Mouse (Mus musculus) heart, embryonic 13.5 days (tissue): Measurements from ENCODE around the gene Olah. TPM values are rescaled to one million over a fixed set of nuclear protein-coding genes. Genes with fewer than 3 reads are reported as not detected.

Source experiments
- ATAC-seq: fragments of 200-750 bp; cut with Nextera tagmentation; 2 replicates; pipeline ENCODE4 v1.8.0; 2017; ENCODE audit warnings: moderate TSS enrichment; ENCODE audit not compliant: insufficient number of reproducible peaks, low FRiP score, low TSS enrichment; ENCODE audit errors: extremely low read depth
- H3K27ac ChIP-seq: fragments of 300-500 bp; sonication (generic); replicated peaks from 2 replicates; pipeline ENCODE4 v1.5.1; 2015; ENCODE audit warnings: moderate library complexity, mild to moderate bottlenecking, inconsistent platforms
- H3K27me3 ChIP-seq: fragments of 300-500 bp; sonication (generic); replicated peaks from 2 replicates; pipeline ENCODE4 v1.6.1; 2015; ENCODE audit warnings: mild to moderate bottlenecking, inconsistent platforms
- H3K36me3 ChIP-seq: fragments of 300-500 bp; sonication (generic); 2 replicates; pipeline ENCODE4 v1.6.1; 2015; ENCODE audit warnings: mild to moderate bottlenecking, inconsistent platforms
- H3K4me1 ChIP-seq: fragments of 300-500 bp; sonication (generic); 2 replicates; pipeline ENCODE4 v1.6.1; 2015; ENCODE audit warnings: inconsistent platforms
- H3K4me2 ChIP-seq: fragments of 300-500 bp; sonication (generic); 2 replicates; pipeline ENCODE4 v1.6.1; 2015; ENCODE audit warnings: inconsistent platforms, mild to moderate bottlenecking, moderate library complexity
- H3K4me3 ChIP-seq: fragments of 300-500 bp; sonication (generic); 2 replicates; pipeline ENCODE4 v1.5.1; 2015; ENCODE audit warnings: moderate library complexity, mild to moderate bottlenecking, inconsistent platforms
- H3K9ac ChIP-seq: fragments of 300-500 bp; sonication (generic); 2 replicates; pipeline ENCODE4 v1.6.1; 2015; ENCODE audit warnings: inconsistent platforms, mild to moderate bottlenecking, moderate library complexity
- H3K9me3 ChIP-seq: fragments of 300-500 bp; sonication (generic); 2 replicates; pipeline ENCODE4 v1.6.1; 2016; ENCODE audit warnings: inconsistent platforms
- WGBS: fragments of 180-500 bp; shearing (Covaris S2); methylation state at CpG from one replicate; pipeline ENCODE4 v1.1.7; 2015; ENCODE audit warnings: mixed read lengths; 5-methylcytosine and 5-hydroxymethylcytosine counted together
- polyA plus RNA-seq: library from polyadenylated mRNA; unstranded; fragments of >200 nt; fragmentation: Nextera tagmentation; extraction: Ambion mirVana; gene quantifications from 2 replicates; pipeline ENCODE4 v1.2.1, GENCODE M21; 2015

Gene Olah
- polyA plus RNA-seq, 1 experiment from 2014 or later: not detected

DNA sequence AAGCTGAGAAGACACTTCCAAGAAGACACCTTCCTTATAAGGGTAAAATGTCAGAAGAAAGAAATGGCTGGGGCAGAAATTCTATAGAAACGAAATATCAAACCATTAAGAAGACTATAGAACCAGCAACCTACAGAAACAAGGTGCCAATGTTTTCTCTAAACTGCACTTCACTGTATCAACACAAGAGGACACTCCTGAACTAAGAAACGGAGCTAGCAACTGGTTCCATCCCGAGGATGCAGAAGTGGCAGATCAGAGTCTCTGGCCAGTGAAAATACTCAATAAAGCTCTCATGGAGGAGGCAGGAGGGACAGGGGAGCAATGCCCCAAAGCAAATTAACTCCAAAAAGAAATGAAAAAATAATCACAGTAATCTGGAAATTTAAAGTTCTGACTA is 48.1 kb downstream of the Olah start:
- H3K9me3 ChIP-seq: no peaks in the 10 kb centered on the region

DNA sequence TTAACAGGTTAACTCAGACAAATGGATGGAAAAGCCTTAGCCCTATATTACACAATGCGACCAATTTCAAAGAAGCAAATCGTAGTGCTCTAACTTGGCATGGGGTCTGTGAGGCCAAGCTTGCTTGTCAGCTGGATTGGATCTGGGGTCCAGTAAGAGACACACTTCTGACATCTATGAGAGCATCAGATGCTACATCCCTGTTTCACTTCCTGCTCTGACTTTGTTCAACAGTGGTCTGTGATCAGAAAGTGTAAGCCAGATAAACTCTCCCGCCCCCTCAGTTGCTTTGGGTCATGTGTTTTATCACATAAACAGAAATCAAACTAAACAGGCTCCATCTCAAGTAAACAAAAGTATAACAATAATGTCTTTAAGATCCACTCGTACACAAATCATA is 48.6 kb downstream of the Olah start:
- Histone ChIP-seq H3K4me2 (no peak overlapping the region), H3K27ac (no peak overlapping the region), H3K4me1 (no peaks in the 10 kb centered on the region), H3K36me3 (no peaks in the 10 kb centered on the region), H3K4me3 (no peak overlapping the region), H3K27me3 (peaks cover 35% of the 10 kb centered on the region), H3K9ac (no peak overlapping the region), H3K9me3 (no peaks in the 10 kb centered on the region)
- ATAC-seq: no peak
- WGBS: 68% methylated on average over 4 of the region's 4 CpGs

More for the DNA sequence above, 48.1 kb downstream of the Olah start:
- Histone ChIP-seq H3K27me3 (peaks cover 30% of the 10 kb centered on the region), H3K9ac (no peak overlapping the region), H3K4me3 (no peak overlapping the region), H3K4me1 (no peaks in the 10 kb centered on the region), H3K4me2 (no peak overlapping the region), H3K27ac (no peak overlapping the region), H3K36me3 (no peaks in the 10 kb centered on the region)
- WGBS: 12% methylated on average over 3 of the region's 3 CpGs
- ATAC-seq: no peak

DNA sequence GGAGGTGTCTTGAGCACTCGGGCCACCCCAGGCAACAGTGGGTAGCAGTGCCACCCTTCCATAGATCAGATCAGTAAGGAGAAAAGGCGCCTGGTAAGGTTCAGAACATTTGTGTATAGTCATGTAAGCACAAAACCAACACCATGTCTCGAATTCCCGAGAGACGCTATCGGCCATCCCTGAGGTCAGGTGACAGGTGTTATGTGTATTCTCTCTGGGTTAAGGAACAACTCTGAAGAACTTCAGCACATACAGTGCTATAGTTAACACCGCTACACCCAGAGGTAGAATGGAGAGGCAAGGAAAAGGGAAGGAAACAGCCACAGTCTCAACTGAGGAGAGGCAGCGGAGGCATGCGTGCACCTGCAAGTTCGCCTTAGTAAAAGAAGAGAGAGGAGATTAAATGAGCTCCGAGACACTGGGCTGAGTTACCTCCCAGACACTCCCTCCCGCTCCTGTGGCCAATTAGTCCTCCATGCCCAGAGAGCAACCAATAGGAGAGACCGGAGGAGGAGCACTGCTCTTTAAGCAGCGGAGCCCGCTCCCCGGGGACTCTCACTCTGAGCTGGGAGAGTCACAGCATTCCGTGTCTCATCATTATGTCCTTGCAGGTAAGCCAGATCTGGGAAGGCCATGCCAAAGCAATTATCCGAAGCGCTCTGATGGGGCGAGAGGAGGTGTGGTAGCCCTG is 61.3 kb downstream of the Olah start, which contains the start of gene Acbd7:
Gene Acbd7, plus strand, starts transcription at position 558 of the 691 bp plus-strand sequence.
- no peak for ATAC-seq
- Histone ChIP-seq H3K27ac (no peak within 1 kb of the TSS), H3K4me2 (peak within 1 kb of the TSS; percentile 82), H3K36me3 (no peaks in the 10 kb centered on the region), H3K4me1 (peaks cover 24% of the 10 kb centered on the region), H3K9ac (peak within 1 kb of the TSS; percentile 69), H3K9me3 (no peaks in the 10 kb centered on the region), H3K27me3 (peaks cover 22% of the 10 kb centered on the region), H3K4me3 (peak within 1 kb of the TSS; percentile 51)
- WGBS: 5% methylated on average over 20 of the region's 20 CpGs

GRCm38 (mm10) chr2:3333761-3334160 is 63.2 kb downstream of the Olah start:
- peaks cover 26% of the 10 kb centered on the region for H3K4me1 ChIP-seq
- no peak overlapping the region for H3K27ac ChIP-seq
- peaks cover 22% of the 10 kb centered on the region for H3K27me3 ChIP-seq
- H3K9me3 ChIP-seq: no peaks in the 10 kb centered on the region
- no peak overlapping the region for H3K9ac ChIP-seq
- no peak overlapping the region for H3K4me2 ChIP-seq
- peaks cover 15% of the 10 kb centered on the region for H3K36me3 ChIP-seq
- no peak for ATAC-seq
- 90% methylated on average over 12 of the region's 12 CpGs for WGBS
- H3K4me3 ChIP-seq: no peak overlapping the region

- peaks cover 26% of the 10 kb centered on the region for H3K36me3 ChIP-seq
- ATAC-seq: peak; percentile 98
- H3K27me3 ChIP-seq: peaks cover 19% of the 10 kb centered on the region
- peak within 1 kb of the TSS; percentile 80 for H3K4me3 ChIP-seq
- no peaks in the 10 kb centered on the region for H3K9me3 ChIP-seq
- H3K4me1 ChIP-seq: peaks cover 26% of the 10 kb centered on the region
- WGBS: under 1% methylated on average over 45 of the region's 45 CpGs
- H3K9ac ChIP-seq: peak within 1 kb of the TSS; percentile 87
- peak within 1 kb of the TSS; percentile 87 for H3K4me2 ChIP-seq
- peak within 1 kb of the TSS; percentile 78 for H3K27ac ChIP-seq
These were observed 64.3 kb downstream of the Olah start, which contains the start of gene Rpp38 for GRCm38 (mm10) chr2:3332484-3333242. TSS of gene Rpp38 (minus strand) at chr2:3332643.

DNA sequence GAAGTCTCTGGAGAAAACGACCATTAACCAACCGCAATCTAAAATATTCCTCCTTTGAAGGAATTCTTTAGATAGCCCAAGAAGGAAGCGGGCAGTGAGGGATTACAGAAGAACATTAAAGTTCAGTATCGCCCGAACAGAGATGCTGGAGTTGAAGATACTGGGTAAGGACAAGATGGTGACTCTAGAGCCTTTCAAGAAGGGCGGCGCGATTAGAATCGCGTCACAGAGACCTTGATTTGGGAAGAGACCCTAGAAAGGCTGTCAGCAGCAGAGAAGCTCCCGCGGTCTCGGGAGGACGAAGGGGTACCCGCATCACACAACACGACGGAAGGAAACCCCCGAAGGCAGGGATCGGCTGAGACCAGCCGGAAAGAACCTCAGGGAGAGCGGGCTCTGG is 65.0 kb downstream of the Olah start:
- Histone ChIP-seq H3K9ac (peak overlapping the region; percentile 87), H3K36me3 (peaks cover 32% of the 10 kb centered on the region), H3K27ac (peak overlapping the region; percentile 78), H3K4me1 (peaks cover 26% of the 10 kb centered on the region), H3K4me2 (peak overlapping the region; percentile 87), H3K9me3 (no peaks in the 10 kb centered on the region), H3K27me3 (peaks cover 15% of the 10 kb centered on the region), H3K4me3 (peak overlapping the region; percentile 80)
- ATAC-seq: no peak
- WGBS: under 1% methylated on average over 21 of the region's 21 CpGs

DNA sequence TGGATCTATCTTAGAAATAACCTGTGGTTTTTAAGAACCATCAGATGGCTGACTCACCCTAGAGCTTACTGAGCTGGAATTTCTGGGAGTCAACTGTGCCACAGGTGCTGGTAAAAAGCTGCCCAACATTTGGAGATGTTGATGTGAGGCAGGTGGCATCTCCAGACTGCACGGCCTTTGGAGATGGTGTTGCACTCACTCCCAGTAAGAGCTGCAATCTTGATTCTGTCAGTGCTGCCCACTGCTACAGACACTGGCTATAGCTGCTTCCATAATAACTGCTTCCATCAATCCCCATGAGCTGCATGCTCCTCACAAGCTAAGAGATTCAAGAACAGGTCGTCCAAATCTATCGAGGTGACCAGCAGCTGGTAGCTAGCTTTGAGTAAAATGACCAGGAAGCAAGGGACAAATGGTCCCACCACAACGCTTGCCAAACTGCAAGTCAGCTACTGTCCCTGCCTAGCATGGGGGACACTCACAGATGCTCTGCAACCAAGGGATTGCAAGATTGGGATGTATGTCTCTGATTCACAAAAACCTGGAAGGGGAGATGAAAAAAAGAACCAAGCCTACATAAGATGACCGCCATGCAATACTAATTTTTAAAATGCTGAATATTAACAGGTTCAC is 65.8 kb downstream of the Olah start:
- Histone ChIP-seq H3K36me3 (peaks cover 40% of the 10 kb centered on the region), H3K4me3 (peak overlapping the region; percentile 80), H3K4me2 (peak overlapping the region; percentile 87), H3K27ac (0 out of 2 replicates have a peak overlapping the region, but pooled peaks have one; percentile 78), H3K4me1 (peaks cover 26% of the 10 kb centered on the region), H3K9ac (peak overlapping the region; percentile 87), H3K27me3 (peaks cover 7% of the 10 kb centered on the region), H3K9me3 (no peaks in the 10 kb centered on the region)
- WGBS: 71% methylated on average over 5 of the region's 5 CpGs
- no peak for ATAC-seq

DNA sequence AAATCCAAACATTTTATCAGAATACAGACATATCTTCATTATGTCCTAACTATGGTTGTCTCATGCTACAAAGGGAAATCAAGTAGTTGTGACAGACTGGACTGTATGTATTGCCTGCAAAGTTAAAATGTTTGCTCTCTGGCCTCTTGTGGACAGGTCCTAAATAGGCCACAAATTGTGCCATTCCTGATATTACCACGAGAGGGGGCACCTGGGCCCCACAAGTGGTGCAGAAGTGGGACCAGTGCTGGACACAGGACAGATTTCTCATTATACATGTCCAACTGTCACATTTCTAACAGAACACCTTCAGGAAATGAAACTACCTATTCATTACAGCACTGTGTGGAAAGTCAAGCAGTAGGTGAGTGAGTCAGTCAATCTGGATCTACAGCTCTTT is 69.7 kb downstream of the Olah start:
- peaks cover 15% of the 10 kb centered on the region for H3K4me1 ChIP-seq
- H3K9me3 ChIP-seq: no peaks in the 10 kb centered on the region
- no peak overlapping the region for H3K4me2 ChIP-seq
- no peaks in the 10 kb centered on the region for H3K27me3 ChIP-seq
- ATAC-seq: no peak
- WGBS: 17% methylated on average over 1 of the region's 1 CpGs
- no peak overlapping the region for H3K27ac ChIP-seq
- H3K4me3 ChIP-seq: no peak overlapping the region
- H3K9ac ChIP-seq: no peak overlapping the region
- H3K36me3 ChIP-seq: peaks cover 76% of the 10 kb centered on the region

DNA sequence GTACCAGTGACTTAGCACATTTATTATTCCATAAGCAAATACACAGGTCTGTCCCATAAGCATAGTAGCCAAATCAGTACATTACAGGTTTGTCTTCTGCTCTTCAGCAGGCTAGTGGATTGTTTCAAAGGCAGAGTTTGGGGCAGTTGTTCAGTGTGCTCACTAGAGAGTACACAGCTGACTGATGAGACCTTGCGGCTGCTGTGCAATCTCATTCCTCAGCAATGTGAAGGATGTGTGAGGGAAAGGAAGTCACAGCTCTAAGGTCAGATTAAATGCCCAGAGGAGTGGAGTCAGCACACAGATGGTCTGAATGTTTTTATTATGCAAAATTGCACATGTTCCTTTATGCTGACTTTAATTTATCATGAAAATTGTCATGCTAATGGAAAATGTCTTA is 70.5 kb downstream of the Olah start:
- Histone ChIP-seq H3K36me3 (peaks cover 83% of the 10 kb centered on the region), H3K27me3 (no peaks in the 10 kb centered on the region), H3K9me3 (no peaks in the 10 kb centered on the region), H3K4me3 (no peak overlapping the region), H3K4me1 (peaks cover 12% of the 10 kb centered on the region), H3K4me2 (no peak overlapping the region), H3K9ac (no peak overlapping the region), H3K27ac (no peak overlapping the region)
- WGBS: 52% methylated on average over 1 of the region's 1 CpGs
- no peak for ATAC-seq

- no peak for ATAC-seq
- Histone ChIP-seq H3K9ac (no peak overlapping the region), H3K36me3 (peaks cover 91% of the 10 kb centered on the region), H3K4me3 (no peak overlapping the region), H3K27ac (no peak overlapping the region), H3K4me2 (no peak overlapping the region), H3K27me3 (no peaks in the 10 kb centered on the region), H3K9me3 (no peaks in the 10 kb centered on the region), H3K4me1 (0 out of 2 replicates have a peak, but pooled peaks cover 3% of the 10 kb centered on the region)
- WGBS: 89% methylated on average over 7 of the region's 7 CpGs
These were observed 72.5 kb downstream of the Olah start for GRCm38 (mm10) chr2:3324381-3325130.

GRCm38 (mm10) chr2:3323132-3323531 is 73.9 kb downstream of the Olah start:
- Histone ChIP-seq H3K4me2 (no peak overlapping the region), H3K27ac (no peak overlapping the region), H3K36me3 (peaks cover 91% of the 10 kb centered on the region), H3K9ac (no peak overlapping the region), H3K9me3 (no peaks in the 10 kb centered on the region), H3K27me3 (no peaks in the 10 kb centered on the region), H3K4me3 (no peak overlapping the region), H3K4me1 (0 out of 2 replicates have a peak, but pooled peaks cover 3% of the 10 kb centered on the region)
- ATAC-seq: no peak
- 76% methylated on average over 2 of the region's 2 CpGs for WGBS
